Mouse (Mus musculus): ENCODE measurements at regions not wholly inside any gene's neighbourhood (a gene's known extent, or its start where the extent isn't known, plus 50 kb on each side); places are given as distances from the start of the nearest gene placed in this dataset.

GRCm38 (mm10) chr17:76205082-76205481 is 653.3 kb upstream of the Fam98a start:
- no peak for DNase-seq
- Histone ChIP-seq H3K4me3 (no peak overlapping the region), H3K27ac (no peak overlapping the region)
- TF ChIP-seq CTCF (IDR thresholded peaks at IDR 0.05): no peak
- intact Hi-C loops (cut with DNase I): no loop called here

GRCm38 (mm10) chr17:76184813-76185212 is 633.1 kb upstream of the Fam98a start:
- DNase-seq: no peak
- Histone ChIP-seq H3K27ac (no peak overlapping the region), H3K4me3 (no peak overlapping the region)
- TF ChIP-seq CTCF (IDR thresholded peaks at IDR 0.05): no peak
- intact Hi-C loops (cut with DNase I): no loop called here

DNA sequence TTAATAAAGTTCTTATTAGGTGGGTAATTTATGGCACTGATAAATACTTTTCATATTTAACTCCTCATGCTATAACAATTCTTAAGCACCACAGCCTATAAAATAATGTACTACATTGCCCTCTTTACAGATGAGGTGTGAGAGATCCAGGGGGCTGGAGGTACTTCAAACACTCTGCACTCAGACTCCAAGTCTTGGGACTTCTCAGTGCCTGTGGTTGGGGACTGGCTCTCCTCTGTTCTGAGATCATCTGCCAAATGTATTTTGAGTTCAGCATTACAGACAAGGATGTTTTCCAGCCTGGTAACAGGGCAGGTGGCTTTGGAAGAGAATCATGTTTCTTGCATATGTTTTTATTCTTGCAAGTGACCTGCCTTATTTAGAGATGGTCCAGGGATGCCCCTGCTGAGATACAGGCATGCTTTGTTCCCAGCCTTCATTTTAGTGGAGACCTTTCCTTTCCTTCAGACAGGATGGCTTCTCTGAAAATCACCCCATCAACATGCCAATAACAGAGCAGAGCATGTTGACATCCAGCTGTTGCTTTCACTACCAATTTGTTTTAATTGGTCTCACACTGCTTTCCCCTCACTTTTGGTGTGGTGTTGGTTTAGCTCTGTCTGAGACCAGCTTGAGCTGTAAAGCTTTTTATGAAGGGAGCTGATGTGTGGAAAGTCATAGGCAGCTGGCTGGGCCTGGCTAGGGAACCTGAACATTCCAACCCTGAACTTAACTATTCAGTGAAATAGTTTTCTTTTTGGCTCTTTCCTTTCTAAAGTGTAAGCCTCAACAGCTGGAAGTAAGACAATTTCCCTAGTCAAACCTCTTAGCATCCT is 585.1 kb upstream of the Fam98a start:
- intact Hi-C loops (cut with DNase I): no loop called here
- no peak overlapping the region for H3K4me3 ChIP-seq
- no peak overlapping the region for H3K27ac ChIP-seq
- DNase-seq: no peak
- TF ChIP-seq CTCF (IDR thresholded peaks at IDR 0.05): no peak

DNA sequence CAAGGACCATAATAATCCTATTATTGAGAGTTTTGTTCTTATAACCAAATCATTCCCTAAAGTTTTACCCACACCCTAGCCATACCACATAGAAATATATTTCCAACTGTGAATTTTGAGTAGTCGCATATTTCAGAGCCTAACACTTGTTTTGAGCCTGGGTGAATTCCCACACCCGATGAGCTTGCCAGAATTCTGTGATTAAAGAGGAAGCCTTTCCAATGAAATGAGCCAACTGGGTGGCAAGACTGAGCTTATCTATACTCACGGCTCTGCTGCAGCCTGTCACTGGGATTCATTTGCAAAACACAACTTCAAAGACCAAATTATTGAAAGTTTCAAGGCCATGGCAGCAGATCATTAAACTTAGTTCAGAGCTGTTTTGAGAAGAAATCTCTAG is 582.3 kb upstream of the Fam98a start:
- no peak for DNase-seq
- intact Hi-C loops (cut with DNase I): no loop called here

GRCm38 (mm10) chr17:76125260-76125659 is 573.5 kb upstream of the Fam98a start:
- intact Hi-C loops (cut with DNase I): no loop called here

More for the DNA sequence above, 582.3 kb upstream of the Fam98a start:
- Histone ChIP-seq H3K27ac (no peak overlapping the region), H3K4me3 (no peak overlapping the region)
- no peak for TF ChIP-seq CTCF (IDR thresholded peaks at IDR 0.05)

GRCm38 (mm10) chr17:76111315-76112195 is 559.8 kb upstream of the Fam98a start:
- no peak overlapping the region for H3K4me3 ChIP-seq
- H3K27ac ChIP-seq: no peak overlapping the region
- intact Hi-C loops (cut with DNase I): no loop called here
- TF ChIP-seq CTCF (IDR thresholded peaks at IDR 0.05): no peak
- DNase-seq: no peak

More at GRCm38 (mm10) chr17:76125260-76125659, 573.5 kb upstream of the Fam98a start:
- TF ChIP-seq CTCF (IDR thresholded peaks at IDR 0.05): no peak
- no peak overlapping the region for H3K27ac ChIP-seq
- no peak overlapping the region for H3K4me3 ChIP-seq
- DNase-seq: no peak

- intact Hi-C loops (cut with DNase I): no loop called here
- no peak overlapping the region for H3K4me3 ChIP-seq
- no peak for DNase-seq
- no peak for TF ChIP-seq CTCF (IDR thresholded peaks at IDR 0.05)
- H3K27ac ChIP-seq: no peak overlapping the region
Observed at GRCm38 (mm10) chr17:76110856-76111255, 559.1 kb upstream of the Fam98a start.

- intact Hi-C loops (cut with DNase I): no loop called here
- no peak for DNase-seq
- H3K4me3 ChIP-seq: no peak overlapping the region
- no peak for TF ChIP-seq CTCF (IDR thresholded peaks at IDR 0.05)
- no peak overlapping the region for H3K27ac ChIP-seq
Observed at GRCm38 (mm10) chr17:76083536-76083935, 531.8 kb upstream of the Fam98a start.

GRCm38 (mm10) chr17:76081780-76082179 is 530.0 kb upstream of the Fam98a start:
- no peak for DNase-seq
- intact Hi-C loops (cut with DNase I): no loop called here
- no peak overlapping the region for H3K27ac ChIP-seq
- TF ChIP-seq CTCF (IDR thresholded peaks at IDR 0.05): no peak
- no peak overlapping the region for H3K4me3 ChIP-seq

- intact Hi-C loops (cut with DNase I): no loop called here
- no peak overlapping the region for H3K27ac ChIP-seq
- no peak overlapping the region for H3K4me3 ChIP-seq
- no peak for TF ChIP-seq CTCF (IDR thresholded peaks at IDR 0.05)
- DNase-seq: no peak
Observed at GRCm38 (mm10) chr17:76046438-76046837, 494.7 kb upstream of the Fam98a start.

DNA sequence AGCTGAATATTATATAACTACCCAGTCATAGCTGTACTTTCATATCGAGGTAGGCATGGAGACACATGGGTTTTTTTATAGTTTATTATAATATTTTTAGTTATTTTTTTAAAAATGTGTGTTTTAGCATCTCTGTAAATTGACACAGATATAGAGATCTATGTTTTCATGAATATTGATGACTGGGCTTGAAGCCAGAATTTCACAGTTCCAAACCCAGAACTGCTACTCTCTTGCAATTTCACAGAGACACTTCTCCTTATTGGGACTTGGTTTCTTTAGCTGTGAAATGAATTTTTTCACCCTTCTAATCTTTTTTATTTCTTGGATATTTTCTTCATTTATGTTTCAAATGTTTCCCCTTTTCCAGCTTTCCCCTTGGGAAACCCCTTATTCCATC is 481.0 kb upstream of the Fam98a start:
- intact Hi-C loops (cut with DNase I): no loop called here
- Histone ChIP-seq H3K4me3 (no peak overlapping the region), H3K27ac (no peak overlapping the region)
- no peak for DNase-seq
- TF ChIP-seq CTCF (IDR thresholded peaks at IDR 0.05): no peak

- DNase-seq: no peak
- H3K4me3 ChIP-seq: no peak overlapping the region
- H3K27ac ChIP-seq: no peak overlapping the region
- intact Hi-C loops (cut with DNase I): no loop called here
- TF ChIP-seq CTCF (IDR thresholded peaks at IDR 0.05): no peak
Observed at GRCm38 (mm10) chr17:76008011-76008410, 456.3 kb upstream of the Fam98a start.

GRCm38 (mm10) chr17:76002836-76003235 is 451.1 kb upstream of the Fam98a start:
- H3K27ac ChIP-seq: no peak overlapping the region
- H3K4me3 ChIP-seq: no peak overlapping the region
- TF ChIP-seq CTCF (IDR thresholded peaks at IDR 0.05): peak; percentile 35
- intact Hi-C loops (cut with DNase I): no loop called here
- no peak for DNase-seq

All from gastrocnemius, adult 2 months (tissue).